Mouse (Mus musculus) kidney, postnatal 36 days (tissue): ENCODE data around the gene Ankrd52.

ENCODE experiments used
- DNase-seq, 2 experiments: peaks; one replicate each; pipeline ENCODE4 v3.0.0; 2021 to 2022; ENCODE audit warnings: mixed read lengths in 2 of 2

Ankrd52 gene

GRCm38 (mm10) chr10:128441324-128442119, 64.6 kb downstream of the Ankrd52 start:
- DNase-seq: no peak

GRCm38 (mm10) chr10:128442718-128443117, 65.8 kb downstream of the Ankrd52 start:
- DNase-seq: no peak

GRCm38 (mm10) chr10:128444354-128444753, 67.4 kb downstream of the Ankrd52 start:
- no peak for DNase-seq

GRCm38 (mm10) chr10:128445407-128445806, 68.5 kb downstream of the Ankrd52 start:
- peak in 1 of 2 experiments; percentile 33 for DNase-seq

DNA sequence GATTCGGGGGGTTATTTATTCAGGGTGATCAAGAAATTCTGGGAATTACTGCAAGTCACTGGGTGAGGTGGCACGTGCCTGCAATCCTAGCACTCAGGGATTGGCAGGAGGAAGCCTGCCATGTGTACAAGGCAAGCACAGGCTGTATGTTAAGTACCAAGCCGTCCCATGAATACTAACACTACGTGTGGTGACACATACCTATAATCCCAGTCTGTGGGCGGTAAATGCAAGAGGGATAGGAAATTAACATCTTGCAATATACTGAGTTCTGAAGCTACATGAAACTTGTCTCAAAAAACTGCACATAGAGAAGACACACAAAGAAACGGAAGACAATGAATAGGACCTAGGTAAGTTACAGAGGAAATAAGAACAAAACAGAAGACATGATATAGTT, 74.1 kb downstream of the Ankrd52 start:
- DNase-seq: no peak

DNA sequence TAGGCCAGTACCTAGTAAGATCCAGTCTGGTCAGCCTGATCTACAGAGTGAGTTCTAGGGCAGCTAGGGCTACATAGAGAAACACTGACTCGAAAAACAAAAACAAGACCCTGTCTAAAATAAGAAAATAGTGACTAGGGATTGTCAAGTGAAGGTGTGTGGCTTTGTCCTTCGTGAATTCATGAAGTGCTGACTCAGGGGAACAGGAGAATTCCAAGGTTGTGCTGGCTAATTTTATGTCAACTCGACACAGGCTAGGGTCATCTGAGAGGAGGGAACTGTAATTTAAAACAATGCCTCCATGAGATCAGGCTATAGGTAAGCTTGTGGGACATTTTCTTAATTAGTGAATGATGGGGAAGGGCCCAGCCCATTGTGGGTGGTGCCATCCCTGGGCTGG, 77.6 kb downstream of the Ankrd52 start:
- no peak for DNase-seq

DNA sequence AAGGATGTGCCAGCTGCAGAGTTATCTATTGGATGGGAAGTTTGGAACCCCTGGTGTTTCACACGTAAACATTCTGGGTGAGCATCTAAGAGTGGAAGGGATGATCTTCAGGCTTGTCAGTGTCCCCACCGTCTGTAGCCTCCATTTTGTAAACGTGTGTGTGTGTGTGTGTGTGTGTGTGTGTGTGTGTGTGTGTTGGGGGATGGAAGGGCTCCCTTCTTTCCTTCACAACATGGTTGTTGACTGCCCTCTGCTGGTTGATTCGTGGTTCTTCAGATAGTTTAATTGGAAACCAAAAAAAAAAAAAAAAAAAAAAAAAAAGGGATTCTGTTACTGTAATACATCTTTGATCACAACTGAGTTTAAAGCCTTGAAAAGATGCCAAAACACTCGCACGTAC, 78.4 kb downstream of the Ankrd52 start:
- peak; percentile 77 to 83 for DNase-seq

- peak; percentile 30 to 38 for DNase-seq
Observed at GRCm38 (mm10) chr10:128457676-128458075, 80.8 kb downstream of the Ankrd52 start.
